Mouse (Mus musculus) spleen, postnatal 14 days (tissue): Measurements from ENCODE around the gene Pramef6.
"Not testable (repeated sequence)": the region's sequence is repeated elsewhere in the genome, so short reads cannot be mapped to it uniquely, and the experiment has no call there.

Experiments
- DNase-seq, 2 experiments: peaks; one replicate each; pipeline ENCODE4 v3.0.0; 2021 to 2022; ENCODE audit warnings: low spot score in 2 of 2

Pramef6 gene

DNA sequence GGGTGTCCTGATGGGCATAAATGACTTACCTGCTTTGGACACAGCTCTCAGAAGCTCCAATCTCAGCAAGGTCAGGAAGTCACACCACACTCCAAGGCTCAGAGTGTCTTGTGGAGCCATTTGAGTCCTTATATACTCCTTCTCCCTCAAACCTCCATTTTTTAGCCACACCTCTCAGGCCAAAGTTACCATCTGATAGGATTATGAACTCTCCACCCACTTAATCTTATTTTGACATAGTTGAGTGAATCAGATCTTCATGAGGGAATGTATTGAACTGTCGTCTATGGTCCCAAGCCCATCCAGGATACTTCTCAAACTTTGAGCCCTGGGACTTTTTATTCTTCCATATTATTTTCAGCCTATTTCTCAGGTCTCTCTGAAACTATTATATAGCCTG is at the start of gene Pramef6:
Gene Pramef6 (minus strand): TSS at position 101 of the 400 bp plus-strand sequence.
- not testable (repeated sequence) for DNase-seq

DNA sequence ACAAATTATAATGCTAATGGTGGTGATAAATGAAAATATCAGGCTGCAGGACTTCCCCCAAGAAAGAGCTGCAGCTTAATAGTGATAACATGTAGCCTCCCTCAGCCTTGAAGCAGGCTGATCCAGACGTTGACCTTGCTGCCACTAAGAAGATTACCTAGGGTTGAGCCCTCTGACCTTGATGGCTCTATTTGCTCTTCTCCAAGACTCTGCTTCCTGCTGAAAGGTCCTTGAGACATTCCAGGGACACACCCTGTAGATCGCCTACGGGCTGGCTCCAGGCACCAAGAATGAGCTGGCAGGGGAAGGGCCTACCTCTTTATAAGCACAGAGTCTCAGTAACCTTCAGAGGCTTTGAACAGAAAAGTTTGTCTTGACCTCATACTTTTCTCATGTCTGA is 5.8 kb downstream of the Pramef6 start:
- DNase-seq: not testable (repeated sequence)

DNA sequence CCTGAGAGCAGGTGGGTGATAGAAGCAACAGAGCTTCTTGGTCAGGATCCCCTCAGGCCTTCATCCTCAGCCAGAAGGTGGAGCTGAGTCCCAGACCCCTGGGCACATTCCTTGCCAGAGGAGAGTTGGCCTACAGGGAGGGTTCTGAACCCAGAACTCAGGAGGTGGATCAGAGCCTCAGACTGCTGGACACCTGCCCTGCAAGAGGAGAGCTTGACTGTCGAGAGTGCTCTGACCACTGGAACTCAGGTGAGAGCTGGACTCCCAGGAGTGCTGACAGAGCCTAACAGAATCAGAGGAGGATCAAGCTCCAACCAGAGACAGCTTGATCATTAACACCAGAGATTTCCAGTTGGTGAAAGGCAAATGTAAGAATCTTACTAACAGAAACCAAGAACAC is 17.8 kb downstream of the Pramef6 start:
- DNase-seq: not testable (repeated sequence)

DNA sequence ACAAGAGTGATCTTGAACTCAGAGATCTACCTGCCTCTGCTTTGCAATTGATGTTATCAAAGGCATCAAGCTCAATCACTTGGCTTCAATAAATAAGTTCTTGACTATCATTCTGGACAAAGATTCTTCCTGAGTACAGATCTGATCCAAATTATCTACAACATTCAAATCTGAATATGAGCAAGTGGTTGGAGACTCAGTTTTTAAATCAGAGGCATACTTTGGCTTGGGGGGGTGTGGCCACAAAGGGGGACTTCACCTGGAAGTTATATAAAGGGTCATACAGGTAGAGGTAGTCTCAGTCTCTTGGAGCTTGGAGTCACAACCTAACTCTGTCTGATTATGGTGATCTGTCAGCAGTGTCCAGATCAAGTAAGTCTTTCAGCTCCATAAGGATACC is 54.0 kb downstream of the Pramef6 start, which contains the start of gene Gm13103:
Gene Gm13103 (plus strand): TSS at position 301 of the 400 bp plus-strand sequence.
- not testable (repeated sequence) for DNase-seq
